Mouse (Mus musculus): ENCODE measurements at regions not wholly inside any gene's neighbourhood (a gene's known extent, or its start where the extent isn't known, plus 50 kb on each side); places are given as distances from the start of the nearest gene placed in this dataset.

DNA sequence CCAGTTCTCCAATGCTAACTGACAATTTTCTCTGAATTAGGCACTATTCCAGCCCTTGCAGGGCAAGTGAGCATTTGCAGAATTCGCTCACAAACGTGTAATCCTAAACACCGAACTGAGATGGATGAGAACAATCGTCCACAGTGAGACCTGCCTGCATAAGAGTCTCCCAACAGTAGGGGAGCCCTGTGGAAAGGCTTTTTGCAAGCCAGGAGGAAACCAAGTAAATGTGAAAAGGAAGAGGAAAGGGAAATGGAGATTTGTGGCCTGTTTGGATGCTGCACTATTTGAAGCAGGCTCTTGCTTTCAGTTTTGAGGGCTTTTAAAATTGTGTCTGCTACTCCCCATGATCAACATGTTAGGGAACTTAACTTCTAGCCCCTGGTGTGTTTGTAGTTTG, 470.9 kb upstream of the A830018L16Rik start:
- intact Hi-C loops (cut with DNase I): no loop called here
- DNase-seq: no peak
